Mouse (Mus musculus) brain, embryonic 14.5 days (tissue): ENCODE measurements around the gene Cab39. TPM values are rescaled to one million over a fixed set of nuclear protein-coding genes. Genes with fewer than 3 reads are reported as not detected.
"Not testable (repeated sequence)": the region's sequence is repeated elsewhere in the genome, so short reads cannot be mapped to it uniquely, and the experiment has no call there.

Experiments
- DNase-seq: peaks from one replicate; pipeline ENCODE4 v3.0.0-alpha.2; 2011; ENCODE audit warnings: low read depth
- CTCF ChIP-seq: fragments of 200-500 bp; IDR thresholded peaks from 2 replicates; pipeline ENCODE4 v1.5.1; 2012; ENCODE audit warnings: inconsistent platforms, mild to moderate bottlenecking, moderate library complexity, borderline replicate concordance; ENCODE audit not compliant: insufficient read depth, insufficient read length; ENCODE audit errors: extremely low read depth
- POLR2A ChIP-seq: fragments of 200-500 bp; IDR thresholded peaks from 2 replicates; pipeline ENCODE4 v1.6.1; 2012; ENCODE audit warnings: mild to moderate bottlenecking, inconsistent platforms, borderline replicate concordance; ENCODE audit not compliant: poor library complexity, insufficient read depth, insufficient read length, severe bottlenecking; ENCODE audit errors: extremely low read depth
- polyA plus RNA-seq: library from polyadenylated mRNA; depleted of rRNA; stranded (reverse); fragments of >200 nt; gene quantifications from 2 replicates; pipeline ENCODE4 v1.2.3, GENCODE M21; 2012

Cab39 gene
- polyA plus RNA-seq, 1 experiment: 118 TPM

DNA sequence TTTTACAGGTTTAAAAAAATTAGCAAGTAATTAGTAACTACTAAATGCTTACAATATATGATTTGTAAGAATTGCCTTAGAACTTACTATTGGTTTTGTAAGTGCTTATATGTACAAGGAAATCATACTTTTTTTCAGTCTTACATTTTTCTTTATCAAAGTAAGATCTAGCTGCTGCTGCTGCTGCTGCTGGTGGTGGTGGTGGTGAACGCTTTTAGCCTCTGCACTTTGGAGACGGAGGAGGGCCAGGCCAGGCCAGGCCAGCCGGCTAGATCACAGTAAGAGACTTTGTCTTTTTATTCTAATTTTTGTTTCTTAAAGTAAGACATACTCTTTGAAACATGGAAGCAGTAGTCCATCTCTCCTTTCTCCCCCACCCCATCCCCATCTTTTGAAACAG, 2.0 kb downstream of the Cab39 start:
- TF ChIP-seq POLR2A: no peak
- TF ChIP-seq CTCF: no peak
- no peak for DNase-seq

DNA sequence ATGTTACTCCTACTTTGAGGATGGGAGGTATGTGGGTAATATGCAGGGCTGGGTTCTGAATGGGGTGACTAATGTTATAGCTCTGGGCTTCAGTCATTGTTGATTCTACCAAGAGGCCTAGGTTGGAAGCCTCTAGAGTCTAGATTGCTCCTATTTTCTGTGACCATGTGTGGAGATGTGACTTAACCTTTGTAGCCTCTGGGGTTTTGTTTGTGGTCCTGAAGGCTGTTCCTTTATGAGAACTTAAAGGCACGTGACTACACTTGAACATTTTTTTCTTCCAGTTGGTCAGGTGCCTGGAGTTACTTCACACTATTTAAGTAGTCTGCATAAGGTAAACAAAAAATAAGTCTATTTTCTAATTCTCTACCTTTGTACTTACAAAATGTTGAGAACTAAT, 6.5 kb downstream of the Cab39 start:
- no peak for DNase-seq
- no peak for TF ChIP-seq CTCF
- TF ChIP-seq POLR2A: no peak

DNA sequence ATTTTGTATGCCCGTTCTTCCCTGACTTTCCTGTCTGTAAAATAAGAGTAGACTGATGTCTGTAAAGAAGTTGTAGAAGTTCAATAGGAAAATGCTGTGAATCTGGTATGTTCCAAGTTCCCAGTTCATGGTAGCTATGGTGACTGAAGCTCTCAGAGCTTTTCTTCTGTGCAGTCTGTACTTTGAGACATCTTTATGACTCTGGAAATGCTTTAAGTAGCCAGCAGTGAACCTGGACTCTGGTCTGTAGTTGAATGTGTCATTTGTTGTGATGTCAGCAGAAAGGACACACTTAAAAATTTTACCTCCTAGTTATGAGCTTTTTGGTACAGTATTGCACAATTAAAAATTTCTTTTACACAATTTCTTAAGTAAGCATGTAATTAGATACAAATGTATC, 9.3 kb downstream of the Cab39 start:
- DNase-seq: no peak
- TF ChIP-seq POLR2A: no peak
- no peak for TF ChIP-seq CTCF

DNA sequence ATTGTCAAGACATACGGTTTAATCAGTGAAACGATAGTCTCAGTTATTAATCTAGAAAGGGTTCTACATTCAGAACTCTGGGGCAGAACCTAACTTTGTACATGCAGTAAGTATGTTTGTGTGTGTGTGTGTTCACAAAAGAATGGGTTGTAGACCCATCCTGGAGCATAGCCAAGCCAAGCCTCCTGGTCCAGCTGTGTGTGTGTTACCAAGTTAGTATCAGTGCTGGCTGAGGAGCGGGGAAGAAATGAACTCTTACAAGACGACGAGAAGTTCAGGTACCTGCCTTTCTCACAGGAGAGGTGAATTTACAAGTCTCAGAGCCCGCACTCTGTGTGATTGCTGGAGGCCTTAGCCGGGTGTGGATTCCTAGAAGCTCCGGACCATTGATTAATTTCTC, 11.3 kb downstream of the Cab39 start:
- no peak for DNase-seq
- TF ChIP-seq CTCF (no peak), POLR2A (no peak)

DNA sequence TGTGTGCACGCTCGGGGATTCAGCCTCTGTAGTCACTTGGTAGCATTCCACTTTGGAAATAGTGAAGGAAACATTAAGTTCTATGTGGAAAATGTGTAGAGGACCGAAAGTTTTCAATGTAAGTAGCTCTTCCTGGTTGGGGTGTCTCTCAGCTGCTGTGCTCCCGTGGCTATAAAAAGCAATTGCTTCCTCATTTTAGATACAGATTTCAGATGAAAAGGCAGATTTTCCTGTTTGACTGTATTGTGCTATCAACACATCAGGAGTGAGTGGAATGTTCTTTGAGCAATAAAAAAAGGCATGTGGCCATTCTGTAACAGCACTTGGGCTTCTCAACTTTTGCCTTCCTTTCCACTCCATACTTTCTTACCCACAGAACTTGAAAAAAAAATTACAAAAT, 16.0 kb downstream of the Cab39 start:
- no peak for TF ChIP-seq POLR2A
- no peak for TF ChIP-seq CTCF

DNA sequence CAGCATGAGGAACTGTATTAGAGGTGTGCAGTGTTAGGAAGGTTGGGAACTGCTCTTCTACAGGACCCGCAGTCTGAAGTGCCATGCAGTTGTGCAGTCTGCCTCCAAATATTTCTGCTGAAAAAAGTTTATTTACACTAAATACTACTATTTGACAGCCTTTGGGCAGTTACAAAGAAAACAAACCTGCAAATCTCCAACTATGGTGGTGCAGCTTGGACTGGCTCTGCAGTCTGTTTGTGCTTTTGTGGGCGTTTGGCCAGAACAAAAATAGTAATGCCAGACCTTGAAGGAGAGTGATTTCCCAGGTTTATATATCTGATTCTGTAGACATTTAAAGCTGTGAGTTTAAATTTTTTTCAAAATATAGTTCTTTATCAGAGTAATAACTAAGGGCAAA, 17.1 kb downstream of the Cab39 start:
- TF ChIP-seq POLR2A (no peak), CTCF (no peak)
- no peak for DNase-seq

More for the DNA sequence above, 16.0 kb downstream of the Cab39 start:
- DNase-seq: no peak

DNA sequence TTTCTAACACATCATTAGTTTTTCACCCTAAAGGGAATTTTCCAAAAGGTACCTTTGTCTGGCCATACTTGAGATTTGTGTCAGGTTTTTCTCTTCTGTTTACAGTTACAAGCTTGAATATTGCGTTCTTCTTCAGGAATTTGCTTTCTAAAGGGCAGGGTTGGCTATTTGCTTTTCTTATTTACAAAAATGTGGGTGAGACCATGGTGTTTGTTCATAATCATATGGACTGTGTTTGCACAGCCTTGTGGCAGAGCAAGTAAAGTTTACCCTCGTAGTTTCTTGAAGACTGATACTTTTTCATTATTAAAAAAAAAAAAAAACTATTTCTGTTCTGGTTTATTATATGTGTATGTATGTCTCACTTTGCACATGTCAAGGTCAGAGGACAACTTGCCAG, 17.5 kb downstream of the Cab39 start:
- no peak for TF ChIP-seq POLR2A
- TF ChIP-seq CTCF: no peak
- no peak for DNase-seq

DNA sequence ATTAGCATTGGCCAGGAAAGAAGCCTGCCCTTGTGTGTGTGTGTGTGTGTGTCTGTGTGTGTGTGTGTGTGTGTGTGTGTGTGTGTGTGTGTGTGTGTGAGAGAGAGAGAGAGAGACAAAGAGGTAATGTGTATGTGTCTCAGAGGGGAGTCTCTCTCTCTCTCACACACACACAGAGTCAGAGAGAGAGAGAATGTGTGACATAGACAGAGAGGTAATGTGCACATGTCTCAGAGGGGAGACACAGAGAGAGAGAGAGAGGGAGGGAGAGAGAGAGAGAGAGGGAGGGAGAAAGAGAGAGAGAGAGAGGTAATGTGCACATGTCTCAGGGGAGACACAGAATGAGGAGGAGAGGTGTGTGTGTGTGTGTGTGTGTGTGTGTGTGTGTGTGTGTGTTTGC, 21.0 kb downstream of the Cab39 start:
- not testable (repeated sequence) for DNase-seq

DNA sequence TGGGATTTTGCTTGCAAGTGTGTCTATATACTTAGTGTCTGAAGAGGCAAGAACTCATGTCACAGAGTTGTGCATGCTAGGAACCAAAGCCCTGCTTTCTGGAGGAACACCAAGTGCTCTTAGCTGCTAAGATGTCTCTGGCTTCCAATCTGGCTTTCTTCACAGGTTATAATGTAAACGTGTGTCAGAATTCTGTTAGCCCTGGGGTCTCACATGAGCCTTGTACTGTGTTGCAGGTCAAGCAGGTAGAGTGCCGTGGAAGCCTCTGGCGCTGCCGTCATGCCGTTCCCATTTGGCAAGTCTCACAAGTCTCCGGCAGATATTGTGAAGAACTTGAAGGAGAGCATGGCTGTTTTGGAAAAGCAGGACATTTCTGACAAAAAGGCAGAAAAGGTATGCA, 24.9 kb downstream of the Cab39 start:
- no peak for DNase-seq
- TF ChIP-seq POLR2A: no peak
- no peak for TF ChIP-seq CTCF

DNA sequence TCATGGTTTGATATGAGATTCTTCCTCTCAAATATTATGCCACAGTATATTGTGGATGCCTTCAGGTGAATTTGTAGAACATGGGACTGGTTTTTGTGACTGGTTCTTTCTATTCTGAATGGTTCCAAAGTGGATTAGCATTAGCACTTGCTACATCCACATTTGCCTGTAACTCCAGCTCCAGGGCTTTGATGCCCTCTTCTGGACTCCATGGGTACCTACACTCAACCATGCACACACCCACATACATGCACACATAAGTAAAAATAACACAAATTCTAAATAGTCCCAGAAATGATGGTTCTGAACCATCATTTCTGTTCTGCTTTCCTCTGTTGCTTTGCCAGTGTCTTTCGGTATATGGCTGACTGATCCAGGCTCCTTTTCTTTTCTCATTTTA, 26.5 kb downstream of the Cab39 start:
- DNase-seq: no peak
- TF ChIP-seq POLR2A (no peak), CTCF (peak; percentile 4; the same call in 1 of the 2 replicates)

DNA sequence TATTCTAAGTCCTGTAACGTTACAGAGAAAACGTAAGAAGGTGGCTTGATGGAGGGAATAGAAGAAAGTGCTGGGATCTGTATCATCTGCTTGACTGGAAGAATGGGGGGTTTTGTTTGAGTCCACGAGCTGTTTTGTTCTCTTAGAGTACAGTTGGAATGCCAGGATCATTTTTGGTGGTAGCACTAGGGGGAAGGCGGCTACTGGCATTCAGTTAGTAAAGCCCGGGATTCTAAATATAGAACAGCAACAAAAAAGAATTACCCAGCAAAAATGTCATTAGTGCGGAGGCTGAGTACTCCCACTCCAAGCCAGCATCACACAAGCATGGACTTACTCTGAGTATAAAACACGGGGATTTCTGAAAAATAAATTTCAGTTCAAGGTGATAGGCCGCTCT, 29.0 kb downstream of the Cab39 start:
- TF ChIP-seq CTCF (no peak), POLR2A (no peak)
- DNase-seq: no peak

DNA sequence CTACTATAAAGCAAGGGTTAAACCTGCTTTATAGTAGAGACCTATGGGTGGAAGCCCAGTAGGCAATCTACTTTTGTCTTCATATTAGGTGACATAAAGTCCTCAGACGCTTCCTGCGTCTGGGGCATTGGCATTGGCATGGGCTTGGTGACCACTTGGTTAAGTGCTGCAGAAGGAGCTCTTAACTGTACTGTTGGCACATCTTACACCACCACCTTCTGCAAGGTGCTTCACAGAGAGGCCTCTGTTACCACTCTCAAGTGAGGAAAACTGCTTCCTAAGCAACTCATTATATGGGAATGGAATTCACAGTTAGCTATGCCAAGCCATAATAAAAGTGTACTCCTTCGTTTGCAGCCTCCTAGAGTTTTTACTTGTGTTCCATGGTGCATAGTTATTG, 31.7 kb downstream of the Cab39 start:
- TF ChIP-seq POLR2A (no peak), CTCF (no peak)
- no peak for DNase-seq

DNA sequence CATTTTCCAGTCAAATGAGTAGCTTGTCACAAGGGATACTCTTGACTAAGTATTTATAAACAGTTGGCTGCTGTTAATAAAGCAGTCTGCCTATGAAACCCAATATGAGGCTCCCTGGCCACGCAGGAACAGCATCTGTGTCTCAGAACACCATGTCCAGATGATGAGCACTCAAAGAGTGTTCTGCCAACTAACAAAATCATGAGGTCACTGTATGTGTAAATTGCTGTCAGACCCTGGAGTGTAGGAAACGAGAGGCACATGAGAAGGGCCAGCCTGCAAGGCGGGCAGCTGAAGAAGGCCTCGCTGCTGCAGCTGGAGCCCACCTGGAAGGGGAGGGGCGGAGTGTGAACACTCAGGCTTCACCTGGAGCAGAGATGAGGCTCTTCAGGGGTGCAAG, 33.9 kb downstream of the Cab39 start:
- DNase-seq: no peak
- TF ChIP-seq CTCF (no peak), POLR2A (no peak)

DNA sequence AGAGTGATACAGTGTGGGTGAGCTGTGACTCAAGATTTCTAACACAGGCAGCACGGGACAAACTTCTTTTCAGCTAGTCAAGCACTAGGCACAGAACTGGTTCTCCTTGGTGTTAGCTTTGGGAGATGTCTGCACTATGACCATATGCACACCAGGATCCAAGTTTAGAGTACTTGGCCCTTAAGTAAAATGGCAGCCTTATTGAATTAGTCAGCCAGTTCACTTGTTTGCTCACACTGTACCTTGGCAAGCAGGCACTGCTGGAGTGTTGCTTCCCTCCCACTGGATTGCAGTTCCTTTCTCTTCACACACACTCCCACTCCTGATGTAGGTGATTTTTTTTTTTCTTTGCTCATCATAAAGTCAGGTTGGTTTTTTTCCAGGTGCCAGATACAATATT, 35.8 kb downstream of the Cab39 start:
- DNase-seq: no peak
- TF ChIP-seq POLR2A (no peak), CTCF (no peak)
